Mouse (Mus musculus) left cerebral cortex, adult 8-10 months (tissue): Measurements from ENCODE around the gene Artn. TPM values are rescaled to one million over a fixed set of nuclear protein-coding genes. Genes with fewer than 3 reads are reported as not detected.
A peak's percentile ranks its signal among the peaks of the same experiment; 100 is the strongest.

Experiments used
- DNase-seq, 2 experiments: peaks; one replicate each; pipeline ENCODE4 v3.0.0; 2022; ENCODE audit warnings: low spot score in 2 of 2
- total RNA-seq, 4 experiments: library from RNA; stranded (reverse); gene quantifications; 2 replicates each; pipeline ENCODE4 v1.2.4; 2022

Artn gene
- total RNA-seq = 1 to 10 TPM; 2.1 to 3.4 (median 2.4) TPM

GRCm38 (mm10) chr4:117929391-117929881 lies at the start of gene Artn:
Gene Artn, minus strand, starts transcription at chr4:117929763.
- no peak for DNase-seq

GRCm38 (mm10) chr4:117979181-117979580 lies 49.6 kb upstream of the Artn start:
- no peak for DNase-seq

- DNase-seq = no peak
These were observed 48.7 kb upstream of the Artn start for GRCm38 (mm10) chr4:117978282-117978681.

- no peak for DNase-seq
These were observed 48.3 kb upstream of the Artn start for GRCm38 (mm10) chr4:117977841-117978240.

GRCm38 (mm10) chr4:117977371-117977770 lies 47.8 kb upstream of the Artn start:
- no peak for DNase-seq

- DNase-seq = no peak
These were observed 46.3 kb upstream of the Artn start for GRCm38 (mm10) chr4:117975820-117976219.

GRCm38 (mm10) chr4:117974719-117975118 lies 45.2 kb upstream of the Artn start:
- peak in 1 of 2 experiments; percentile 52 for DNase-seq

GRCm38 (mm10) chr4:117972999-117973398 lies 43.4 kb upstream of the Artn start:
- no peak for DNase-seq

GRCm38 (mm10) chr4:117964346-117965025 lies 34.9 kb upstream of the Artn start:
- no peak for DNase-seq

- DNase-seq = no peak
These were observed 27.9 kb upstream of the Artn start for GRCm38 (mm10) chr4:117957492-117957891.

GRCm38 (mm10) chr4:117947493-117947892 lies 17.9 kb upstream of the Artn start:
- no peak for DNase-seq

GRCm38 (mm10) chr4:117946639-117947305 lies 17.2 kb upstream of the Artn start:
- DNase-seq = no peak

GRCm38 (mm10) chr4:117943317-117943716 lies 13.8 kb upstream of the Artn start:
- DNase-seq = no peak

- no peak for DNase-seq
These were observed 7.4 kb upstream of the Artn start for GRCm38 (mm10) chr4:117936964-117937363.

- DNase-seq = no peak
These were observed 4.5 kb upstream of the Artn start for GRCm38 (mm10) chr4:117934081-117934480.

- DNase-seq = no peak
These were observed 3.7 kb upstream of the Artn start for GRCm38 (mm10) chr4:117933248-117933647.

- no peak for DNase-seq
These were observed 793 bp downstream of the Artn start for GRCm38 (mm10) chr4:117928699-117929241.

- no peak for DNase-seq
These were observed 1.3 kb downstream of the Artn start for GRCm38 (mm10) chr4:117928234-117928633.

GRCm38 (mm10) chr4:117926545-117927482 lies 2.7 kb downstream of the Artn start:
- DNase-seq = peak in 1 of 2 experiments; percentile 61

GRCm38 (mm10) chr4:117924916-117925315 lies 4.6 kb downstream of the Artn start:
- no peak for DNase-seq

- DNase-seq = no peak
These were observed 6.1 kb downstream of the Artn start for GRCm38 (mm10) chr4:117923450-117923849.
